Mouse (Mus musculus) heart, adult 2 months (tissue): Measurements from ENCODE around the gene Slc22a19. TPM values are rescaled to one million over a fixed set of nuclear protein-coding genes. Genes with fewer than 3 reads are reported as not detected.
"Not testable (repeated sequence)": the region's sequence is repeated elsewhere in the genome, so short reads cannot be mapped to it uniquely, and the experiment has no call there.

Source experiments
- DNase-seq, 2 experiments: peaks; one replicate each; pipeline ENCODE4 v3.0.0; 2021
- H3K27ac ChIP-seq: fragments of 200-600 bp; 2 replicates; pipeline ENCODE4 v1.8.1; 2022
- H3K27me3 ChIP-seq: fragments of 200-500 bp; 2 replicates; pipeline ENCODE4 v1.6.1; 2012; ENCODE audit warnings: mild to moderate bottlenecking, low read length, inconsistent platforms, mixed read lengths; ENCODE audit not compliant: control insufficient read depth, insufficient read depth
- H3K36me3 ChIP-seq: fragments of 200-500 bp; 2 replicates; pipeline ENCODE4 v1.6.1; 2012; ENCODE audit warnings: low read length, inconsistent platforms; ENCODE audit not compliant: control insufficient read depth, insufficient read depth
- H3K4me1 ChIP-seq: fragments of 200-500 bp; 2 replicates; pipeline ENCODE4 v1.6.1; 2011; ENCODE audit warnings: low read length; ENCODE audit not compliant: control insufficient read depth, insufficient read depth
- H3K4me3 ChIP-seq: fragments of 200-600 bp; 2 replicates; pipeline ENCODE4 v1.8.1; 2022
- H3K79me2 ChIP-seq: fragments of 200-500 bp; replicated peaks from 2 replicates; pipeline ENCODE4 v1.6.1; 2012; ENCODE audit warnings: mild to moderate bottlenecking, inconsistent platforms, low read length, moderate library complexity, mixed read lengths; ENCODE audit not compliant: control insufficient read depth, insufficient read depth
- H3K9ac ChIP-seq: fragments of 200-500 bp; 2 replicates; pipeline ENCODE4 v1.6.1; 2012; ENCODE audit warnings: low read depth, mild to moderate bottlenecking, control low read depth, inconsistent platforms, low read length, mixed read lengths
- CTCF ChIP-seq: fragments of 200-600 bp; IDR thresholded peaks from 2 replicates; pipeline ENCODE4 v1.8.1; 2022; ENCODE audit warnings: antibody characterized with exemption, mild to moderate bottlenecking, moderate library complexity
- EP300 ChIP-seq: fragments of 200-500 bp; IDR thresholded peaks from 2 replicates; pipeline ENCODE4 v1.6.1; 2011; ENCODE audit warnings: low read depth, low read length, control low read depth; ENCODE audit not compliant: insufficient read depth
- POLR2A ChIP-seq: fragments of 200-500 bp; IDR thresholded peaks from 2 replicates; pipeline ENCODE4 v1.6.1; 2011; ENCODE audit warnings: mild to moderate bottlenecking, low read depth, low read length, control low read depth; ENCODE audit not compliant: insufficient read depth
- WGBS: fragments of 180-500 bp; shearing (Covaris S2); methylation state at CpG from one replicate; pipeline ENCODE4 v1.1.7; 2018; 5-methylcytosine and 5-hydroxymethylcytosine counted together
- intact Hi-C: fragments of 180-260 bp; cut with DNase I; formaldehyde crosslinking; loops from one replicate; pipeline ENCODE4 v1.15.1; 2025
- long read RNA-seq: library from polyadenylated mRNA; stranded (forward); transcript quantifications from one replicate; pipeline ENCODE4 v2.0.0, GENCODE M21; 2021
- polyA plus RNA-seq: library from polyadenylated mRNA; depleted of rRNA; stranded (reverse); fragments of >200 nt; gene quantifications from 2 replicates; pipeline ENCODE4 v1.2.3, GENCODE M21; 2012; rRNA removed
- total RNA-seq, 2 experiments: library from RNA; stranded (reverse); gene quantifications; 2 replicates each; pipeline ENCODE4 v1.2.3; 2021

Slc22a19 gene
- total RNA-seq (not detected), polyA plus RNA-seq (not detected in 2 replicates)
- long read RNA-seq, result 0 reads

DNA sequence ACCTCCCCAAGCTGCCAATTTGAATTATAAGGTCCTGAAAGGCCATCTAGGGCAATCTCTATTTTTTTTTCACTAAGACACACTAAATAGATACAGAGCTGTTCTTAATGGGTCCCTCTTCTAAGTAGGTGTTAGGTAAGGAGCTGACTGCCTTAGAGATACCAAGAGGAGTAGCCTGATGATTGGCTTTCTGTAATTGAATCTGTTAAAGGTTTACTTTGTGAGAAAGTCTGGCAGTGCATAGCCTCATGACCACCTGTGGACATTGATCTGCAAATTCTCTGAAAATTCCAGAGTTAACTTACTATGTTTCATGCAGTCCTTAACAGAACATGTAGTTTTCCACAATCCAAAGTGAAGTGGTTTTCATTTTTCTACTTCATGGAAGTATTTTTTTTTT lies at the start of gene Slc22a19:
Gene Slc22a19 (minus strand): TSS at position 163 of the 400 bp plus-strand sequence.
- H3K4me3 ChIP-seq, result no peak within 1 kb of the TSS
- no peak for DNase-seq
- intact Hi-C loops, result no loop called here

DNA sequence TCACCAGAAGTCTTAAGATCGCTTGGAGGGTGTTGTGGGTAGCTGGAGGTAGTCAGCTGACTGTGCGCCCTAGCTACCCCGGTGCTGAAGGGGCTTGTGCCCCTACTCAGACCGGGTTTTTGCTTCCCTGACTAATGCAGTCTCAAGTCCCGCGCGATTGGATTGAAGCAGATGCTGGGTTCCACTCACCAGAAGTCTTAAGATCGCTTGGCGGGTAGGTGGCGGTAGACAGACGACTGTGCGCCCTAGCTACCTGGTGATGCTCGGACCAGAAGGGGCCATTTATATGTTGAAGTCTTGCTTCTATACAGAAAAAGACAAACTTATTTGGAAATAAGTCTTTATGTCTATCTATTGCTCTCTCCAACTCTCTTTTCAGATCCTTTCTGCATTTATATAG lies 42.3 kb upstream of the Slc22a19 start:
- H3K79me2 ChIP-seq, intact Hi-C loops, H3K27me3 ChIP-seq, H3K27ac ChIP-seq, H3K36me3 ChIP-seq, H3K9ac ChIP-seq, DNase-seq, H3K4me3 ChIP-seq, H3K4me1 ChIP-seq: not testable (repeated sequence)
- 64% methylated on average over 13 of the region's 13 CpGs for WGBS

More for the DNA sequence above, at the start of gene Slc22a19:
- H3K79me2 ChIP-seq, result no peaks in the 10 kb centered on the region
- no peaks in the 10 kb centered on the region for H3K27me3 ChIP-seq
- TF ChIP-seq EP300, result no peak
- H3K36me3 ChIP-seq, result no peaks in the 10 kb centered on the region
- H3K9ac ChIP-seq, result no peak within 1 kb of the TSS
- H3K27ac ChIP-seq, result no peak within 1 kb of the TSS
- H3K4me1 ChIP-seq, result no peaks in the 10 kb centered on the region

DNA sequence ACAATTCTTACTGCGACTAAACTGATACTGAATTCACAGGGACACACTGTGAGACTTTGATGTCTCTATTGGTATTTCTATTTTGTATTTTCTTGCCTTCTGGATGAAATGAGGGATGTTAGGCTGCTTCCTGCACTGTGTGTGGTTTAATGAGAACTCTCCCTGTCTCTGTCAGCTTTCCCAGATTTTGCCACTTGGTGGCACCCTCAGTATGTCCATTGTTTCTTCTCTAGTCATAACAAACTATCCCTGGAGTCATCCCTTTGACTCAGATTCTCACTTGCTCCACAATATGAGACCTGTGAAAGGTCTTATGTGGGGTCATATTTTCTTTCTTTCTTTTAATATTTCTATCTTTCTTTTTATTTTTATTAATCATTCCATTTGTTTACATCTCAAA lies 18.4 kb upstream of the Slc22a19 start:
- no peaks in the 10 kb centered on the region for H3K4me1 ChIP-seq
- DNase-seq, result no peak
- no peaks in the 10 kb centered on the region for H3K36me3 ChIP-seq
- H3K79me2 ChIP-seq, result no peaks in the 10 kb centered on the region
- no peak overlapping the region for H3K27ac ChIP-seq
- no peaks in the 10 kb centered on the region for H3K27me3 ChIP-seq
- intact Hi-C loops, result loop anchor here (5.0 kb wide), 1 partner anchor 953 kb away; no protein-coding TSS in a partner anchor
- no peak overlapping the region for H3K4me3 ChIP-seq
- no peak overlapping the region for H3K9ac ChIP-seq
- TF ChIP-seq CTCF (peak; percentile 33), EP300 (no peak)
- WGBS, result 19% methylated on average over 1 of the region's 1 CpGs

DNA sequence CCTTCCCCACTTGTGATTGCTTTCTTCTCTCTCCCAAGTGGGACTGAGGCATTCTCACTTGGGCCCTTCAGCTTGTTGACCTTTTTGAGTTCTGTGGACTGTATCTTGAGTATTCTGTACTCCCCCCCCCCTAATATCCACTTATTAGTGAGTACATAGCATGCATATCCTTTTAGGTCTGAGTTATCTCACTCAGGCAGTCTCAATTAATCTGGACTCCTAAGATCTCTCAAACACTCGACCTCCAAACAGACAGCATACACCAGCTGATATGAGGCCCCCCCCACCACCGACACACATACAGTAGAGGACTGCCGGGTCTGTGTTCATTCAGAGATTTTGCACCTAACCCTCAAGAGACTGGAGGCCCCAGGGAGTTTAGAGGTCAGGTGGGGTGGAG lies 18.0 kb downstream of the Slc22a19 start:
- H3K27ac ChIP-seq, H3K4me3 ChIP-seq, H3K79me2 ChIP-seq, intact Hi-C loops, H3K27me3 ChIP-seq, DNase-seq, H3K9ac ChIP-seq, H3K4me1 ChIP-seq, H3K36me3 ChIP-seq: not testable (repeated sequence)
- WGBS, result 56% methylated on average over 3 of the region's 3 CpGs

DNA sequence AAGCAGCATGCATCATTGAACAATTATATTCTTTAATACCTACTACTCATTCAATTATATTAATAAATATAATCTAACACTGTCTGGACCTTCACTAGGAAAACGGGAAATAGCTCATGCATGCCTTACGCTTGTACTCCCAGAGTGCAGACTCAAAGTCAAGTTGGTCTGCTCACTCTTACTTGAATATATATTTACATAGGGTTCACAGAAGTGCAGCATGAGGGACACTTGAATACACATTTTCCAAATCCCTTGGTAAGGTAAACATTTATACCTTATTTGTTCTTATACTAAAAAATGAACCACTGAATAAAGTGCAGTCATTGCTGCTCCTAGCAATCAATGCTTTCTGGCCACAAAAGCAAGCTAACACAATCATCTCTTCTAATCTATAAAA lies 19.9 kb downstream of the Slc22a19 start:
- Histone ChIP-seq H3K4me1 (no peaks in the 10 kb centered on the region), H3K27me3 (no peaks in the 10 kb centered on the region), H3K79me2 (no peaks in the 10 kb centered on the region), H3K27ac (no peak overlapping the region), H3K36me3 (no peaks in the 10 kb centered on the region), H3K4me3 (no peak overlapping the region), H3K9ac (no peak overlapping the region)
- TF ChIP-seq POLR2A (no peak), EP300 (no peak), CTCF (no peak)
- WGBS, result 78% methylated on average over 2 of the region's 2 CpGs
- DNase-seq, result no peak
- intact Hi-C loops, result no loop called here

DNA sequence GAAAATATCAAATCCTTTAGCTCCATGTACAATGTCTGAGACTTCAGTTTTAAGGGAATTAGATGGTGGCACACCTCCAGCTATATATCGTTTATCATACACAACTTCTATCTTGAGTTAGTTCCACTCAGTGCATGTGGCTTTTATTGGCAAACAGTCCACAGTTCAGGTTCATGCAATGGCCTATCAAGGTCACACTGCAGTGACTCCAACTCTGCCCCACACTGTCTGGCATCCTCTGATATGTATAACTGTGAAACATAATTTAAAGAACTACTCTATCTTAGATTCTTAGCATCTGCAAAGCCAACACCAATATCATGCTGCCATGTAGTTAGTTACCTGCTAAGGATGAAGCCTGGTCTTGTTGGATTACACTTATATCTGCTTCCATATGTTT lies 23.1 kb downstream of the Slc22a19 start:
- no peak for DNase-seq
- no peaks in the 10 kb centered on the region for H3K4me1 ChIP-seq
- H3K79me2 ChIP-seq, result no peaks in the 10 kb centered on the region
- no peak for TF ChIP-seq EP300
- TF ChIP-seq CTCF, result no peak
- TF ChIP-seq POLR2A, result no peak
- no peak overlapping the region for H3K27ac ChIP-seq
- no peaks in the 10 kb centered on the region for H3K36me3 ChIP-seq
- H3K27me3 ChIP-seq, result no peaks in the 10 kb centered on the region
- 65% methylated on average over 1 of the region's 1 CpGs for WGBS
- intact Hi-C loops, result no loop called here
- no peak overlapping the region for H3K4me3 ChIP-seq
- H3K9ac ChIP-seq, result no peak overlapping the region

DNA sequence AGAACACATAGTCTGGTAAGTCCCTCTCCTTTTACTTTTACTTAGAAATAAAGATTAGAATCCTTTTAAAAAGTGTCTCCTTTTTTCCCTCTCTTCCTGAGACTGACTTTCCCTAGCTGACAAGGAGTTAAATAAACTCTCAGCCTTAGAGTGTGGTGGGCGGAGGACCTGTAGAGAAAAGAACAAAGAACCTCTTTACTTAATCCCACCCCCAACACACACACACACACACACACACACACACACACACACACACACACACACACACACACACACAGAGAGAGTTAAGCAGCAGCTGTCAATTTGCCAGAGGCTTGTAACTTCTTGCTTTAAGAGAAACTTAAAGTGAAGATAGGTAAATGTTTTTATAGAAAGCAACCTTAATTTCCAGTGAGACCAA lies 39.1 kb downstream of the Slc22a19 start:
- no peaks in the 10 kb centered on the region for H3K27me3 ChIP-seq
- no peaks in the 10 kb centered on the region for H3K4me1 ChIP-seq
- TF ChIP-seq CTCF, result no peak
- TF ChIP-seq POLR2A, result no peak
- H3K9ac ChIP-seq, result no peak overlapping the region
- H3K36me3 ChIP-seq, result no peaks in the 10 kb centered on the region
- no peak overlapping the region for H3K27ac ChIP-seq
- intact Hi-C loops, result no loop called here
- H3K79me2 ChIP-seq, result no peaks in the 10 kb centered on the region
- H3K4me3 ChIP-seq, result no peak overlapping the region
- 11% methylated on average over 1 of the region's 1 CpGs for WGBS
- DNase-seq, result no peak
